Mouse (Mus musculus): ENCODE data around the gene Dmc1. TPM values are rescaled to one million over a fixed set of nuclear protein-coding genes. Genes with fewer than 3 reads are reported as not detected.

Gene Dmc1
- total RNA-seq, 2 experiments from 2014 or later = not detected

DNA sequence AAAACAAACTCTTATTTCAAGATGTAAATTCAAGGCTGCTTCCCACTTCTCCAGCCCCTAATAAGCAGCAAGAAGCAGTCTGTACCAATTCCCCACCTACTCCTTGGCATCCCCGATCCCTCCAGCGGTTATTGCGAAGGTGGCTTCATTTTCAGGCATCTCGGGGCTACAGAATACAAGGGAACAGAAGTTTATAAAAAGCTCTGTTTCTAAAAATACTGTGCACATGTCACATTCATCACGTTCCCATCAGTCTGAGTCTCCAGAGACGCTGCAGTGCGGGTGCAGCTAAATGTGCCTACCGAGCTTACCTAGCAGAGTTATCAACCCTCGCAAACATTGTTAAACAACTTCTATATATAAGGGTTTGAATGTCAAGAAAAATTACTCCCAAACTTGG lies 42.5 kb downstream of the Dmc1 start:
- peak in 1 of 2 experiments; percentile 8 for DNase-seq

DNA sequence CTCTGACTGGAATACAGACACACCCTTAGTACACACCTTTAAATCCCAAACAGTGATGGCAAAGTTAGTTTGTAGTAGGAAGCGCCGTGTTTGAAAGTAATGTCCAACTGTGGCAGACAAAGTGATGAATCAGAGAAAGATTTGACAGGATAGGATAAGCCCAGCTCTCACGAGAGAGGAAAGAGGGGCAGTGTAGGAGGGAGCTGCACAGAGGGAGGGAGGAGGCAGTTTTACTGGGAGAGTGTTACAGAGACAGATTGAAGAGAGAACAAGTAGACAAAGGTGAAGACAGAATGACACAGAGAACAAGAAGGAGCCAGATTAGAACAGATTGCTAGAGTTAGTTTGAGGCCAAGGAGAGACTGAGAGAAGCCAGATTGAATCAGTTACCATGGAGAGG lies 45.3 kb downstream of the Dmc1 start:
- no peak for DNase-seq

DNA sequence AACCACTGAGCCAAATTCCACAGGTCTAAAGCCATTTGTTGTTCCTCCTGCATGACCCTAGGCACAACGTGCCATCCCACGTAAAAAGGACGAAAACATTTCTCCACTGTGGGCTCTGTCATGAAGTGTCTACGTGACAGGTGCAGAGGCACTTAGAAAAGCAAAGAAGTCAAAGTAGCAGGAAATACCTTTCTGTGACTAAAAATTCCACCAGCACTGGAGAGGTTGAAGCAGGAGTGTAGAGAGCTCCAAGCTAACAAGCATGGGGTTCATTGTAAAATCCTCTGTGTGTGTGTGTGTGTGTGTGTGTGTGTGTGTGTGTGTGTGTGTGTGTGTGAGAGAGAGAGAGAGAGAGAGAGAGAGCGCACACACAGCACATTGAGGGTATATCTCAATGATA lies 52.3 kb downstream of the Dmc1 start:
- no peak for DNase-seq

DNA sequence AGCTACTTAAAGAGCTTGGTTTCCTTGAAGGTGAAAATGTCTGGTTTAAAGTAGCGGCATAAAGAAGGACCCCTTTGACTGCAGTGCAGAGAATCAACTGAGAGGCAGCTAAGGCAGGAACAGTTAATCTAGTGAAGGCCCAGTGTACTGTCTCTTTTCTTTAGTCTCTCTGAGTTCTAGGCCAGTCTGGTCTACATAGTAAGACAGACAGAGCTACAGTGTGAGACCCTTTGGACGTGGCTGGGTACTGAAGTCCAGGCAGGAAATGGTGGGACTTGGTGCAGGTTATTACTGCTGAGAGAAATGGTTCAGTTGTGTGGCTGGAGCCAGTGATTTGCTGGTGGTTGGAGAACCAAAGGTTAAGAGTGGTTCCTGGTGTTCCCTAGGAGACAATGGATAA lies 56.7 kb downstream of the Dmc1 start:
- no peak for DNase-seq

DNA sequence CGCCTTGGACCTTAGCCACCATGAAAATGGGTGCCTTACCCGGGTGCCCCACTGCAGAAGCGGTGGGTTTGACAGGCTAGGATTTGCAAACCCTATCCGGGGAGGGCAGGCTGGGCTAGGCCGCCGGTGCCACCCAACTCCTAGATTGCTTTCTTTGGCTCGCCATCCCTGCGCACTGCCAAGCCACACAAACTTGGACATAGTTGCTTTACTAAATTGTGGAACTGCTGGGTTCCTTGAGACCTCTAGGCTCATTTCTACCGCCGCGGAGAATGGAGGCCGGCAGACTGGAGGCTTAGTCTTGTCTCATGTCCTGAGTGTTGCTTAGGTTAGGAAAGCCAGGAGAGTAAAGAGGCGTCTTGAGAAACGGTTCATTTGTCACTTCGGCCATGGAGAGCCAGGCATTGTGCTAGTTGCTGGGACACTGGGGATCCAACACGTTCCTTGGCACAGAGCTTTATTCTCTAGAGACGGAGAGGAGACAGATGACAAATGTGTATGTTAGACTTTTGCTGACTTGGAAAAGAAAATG lies 57.6 kb downstream of the Dmc1 start:
- no peak for DNase-seq

DNA sequence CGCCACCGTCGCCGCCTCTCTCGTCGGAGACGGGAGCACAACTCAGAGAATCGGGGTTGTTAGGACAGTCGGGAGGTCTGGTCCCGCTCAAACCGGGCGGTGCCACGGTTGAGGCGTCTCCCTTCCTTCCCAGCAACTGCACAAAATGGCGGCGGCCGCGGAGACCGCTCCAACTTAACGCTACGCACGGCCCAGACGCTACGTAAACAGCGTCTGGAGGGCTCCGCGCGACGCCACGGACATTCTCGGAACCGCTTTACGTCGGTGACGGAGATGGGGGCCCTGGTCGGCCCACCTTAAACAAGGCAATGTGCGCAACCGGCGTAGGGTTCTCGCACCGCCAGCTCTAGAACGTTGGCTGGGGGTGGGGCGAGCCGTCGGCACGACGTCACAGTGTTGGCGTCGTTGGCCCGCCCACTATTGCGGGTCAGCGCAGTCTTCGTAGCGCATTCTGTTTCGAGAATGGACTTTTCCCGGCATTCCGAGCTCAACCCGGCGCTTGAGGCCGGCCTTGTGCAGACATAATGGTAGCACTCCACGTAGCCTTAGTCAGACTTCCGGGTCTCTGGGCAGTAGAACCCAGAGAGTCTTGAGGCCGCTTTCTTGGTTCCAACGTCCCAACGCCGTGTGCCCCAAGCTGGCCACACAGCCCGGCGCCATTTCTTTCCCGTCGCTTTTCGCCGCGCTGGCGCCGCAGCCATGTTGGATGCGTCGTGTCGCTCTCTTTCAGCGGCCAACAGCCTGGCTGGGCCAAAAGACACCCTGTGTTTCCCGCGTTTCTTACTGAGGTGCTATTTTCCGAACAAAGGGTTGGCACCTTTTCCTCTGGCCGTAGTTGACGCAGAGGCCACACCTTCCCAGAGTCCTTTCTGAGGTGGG lies 58.3 kb downstream of the Dmc1 start, which contains the start of gene Ddx17:
Gene Ddx17, minus strand, starts transcription at position 332 of the 879 bp plus-strand sequence.
- peak; percentile 97 to 99 for DNase-seq

DNA sequence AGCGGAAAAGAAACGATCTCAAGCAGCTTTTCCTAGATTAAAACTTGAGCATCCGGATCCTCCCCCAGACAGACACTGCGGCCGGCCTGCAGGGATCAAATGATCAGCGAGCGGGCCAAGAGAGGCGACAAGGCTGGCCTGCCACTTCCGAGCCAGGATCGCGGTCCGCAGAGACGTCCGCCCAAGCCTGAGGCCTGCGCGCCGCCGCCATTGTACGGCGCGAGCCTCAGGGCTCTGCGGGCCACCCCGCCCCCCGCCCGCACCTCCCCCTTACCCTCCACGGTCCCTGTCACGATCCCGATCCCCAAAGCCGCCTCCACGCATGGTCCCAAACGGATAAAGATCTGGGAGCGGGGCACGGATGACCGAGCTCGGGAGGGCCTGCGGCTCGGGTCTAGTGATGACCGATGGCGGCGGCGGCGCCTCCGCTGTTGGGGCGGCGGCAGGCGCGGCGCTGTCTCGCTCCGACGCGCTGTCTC lies 58.9 kb downstream of the Dmc1 start:
- peak; percentile 81 to 87 for DNase-seq

DNA sequence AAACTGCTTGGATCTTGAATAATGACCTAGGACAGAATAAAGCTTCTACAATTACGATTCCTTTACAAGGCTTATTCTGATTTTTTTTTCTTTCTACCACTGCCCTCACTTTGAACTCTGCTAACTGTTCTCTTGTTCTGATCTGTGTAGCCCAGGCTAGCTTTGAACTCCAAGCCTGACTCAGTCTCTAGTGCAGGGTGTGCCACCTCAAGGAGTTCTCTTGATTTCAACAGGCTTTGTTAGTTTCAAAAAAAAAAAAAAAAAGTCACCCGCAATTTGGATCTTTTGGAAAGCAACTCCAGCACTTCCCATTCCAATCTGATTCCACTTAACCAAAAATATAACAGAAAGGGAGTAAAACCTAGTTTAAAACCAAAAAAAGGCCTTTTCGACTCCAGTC lies 59.4 kb downstream of the Dmc1 start:
- no peak for DNase-seq

DNA sequence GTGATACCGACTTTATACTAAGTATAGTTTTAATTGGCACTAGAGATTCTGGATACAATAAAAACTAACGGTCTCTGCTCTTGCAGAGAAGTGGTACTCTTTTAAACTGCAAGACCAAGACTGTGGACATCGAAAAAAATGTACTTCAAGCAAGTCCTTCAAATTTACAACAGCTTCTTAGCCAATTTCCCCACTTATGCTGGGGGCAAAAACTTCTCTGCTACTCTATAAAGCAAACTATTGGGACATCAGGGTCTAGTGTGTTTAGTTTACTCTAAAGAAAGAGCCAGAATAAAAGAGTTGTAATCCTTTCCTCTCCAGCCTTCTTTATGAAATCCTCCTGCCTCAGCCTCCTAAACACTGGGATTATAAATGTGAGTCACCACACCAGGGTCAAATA lies 60.9 kb downstream of the Dmc1 start:
- no peak for DNase-seq

DNA sequence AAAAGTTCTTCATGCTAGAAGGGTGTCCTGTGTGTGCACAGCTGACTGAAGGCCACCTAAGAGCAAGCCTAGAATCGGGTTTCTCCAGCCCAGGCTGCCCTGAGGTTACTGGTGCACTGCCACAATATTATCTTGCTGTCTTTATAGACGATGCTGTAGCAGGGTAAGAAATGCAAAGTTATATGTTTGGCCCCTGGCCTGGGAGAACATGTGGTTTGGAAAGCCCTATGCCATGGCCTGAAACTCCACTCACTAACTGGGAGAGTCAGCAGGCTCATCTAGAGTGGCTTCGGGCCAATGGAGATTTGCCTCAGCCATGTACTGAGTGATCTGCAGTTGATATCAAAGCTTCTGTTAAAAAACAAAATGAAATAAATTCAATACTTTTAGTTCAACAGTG lies 71.1 kb downstream of the Dmc1 start:
- no peak for DNase-seq

DNA sequence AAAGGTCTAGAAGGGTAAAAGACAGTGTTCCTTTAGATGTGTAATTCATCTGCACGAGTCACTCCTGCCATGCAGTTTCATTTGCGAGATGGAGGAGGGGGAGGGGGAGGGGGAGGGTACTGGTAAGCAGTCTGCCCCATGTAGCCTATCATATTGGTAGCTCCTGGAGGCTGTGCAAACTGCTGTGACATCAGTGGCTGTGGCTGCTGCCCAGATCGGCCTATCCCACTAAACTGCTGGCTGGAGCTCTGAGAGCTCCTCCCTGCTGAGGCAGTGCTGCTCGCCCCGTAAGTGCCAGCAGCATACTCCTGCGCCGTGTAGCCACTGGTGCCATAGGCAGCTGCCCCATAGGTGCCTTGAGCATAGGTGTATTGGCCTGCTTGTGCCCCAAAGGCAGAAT lies 75.0 kb downstream of the Dmc1 start:
- no peak for DNase-seq

DNA sequence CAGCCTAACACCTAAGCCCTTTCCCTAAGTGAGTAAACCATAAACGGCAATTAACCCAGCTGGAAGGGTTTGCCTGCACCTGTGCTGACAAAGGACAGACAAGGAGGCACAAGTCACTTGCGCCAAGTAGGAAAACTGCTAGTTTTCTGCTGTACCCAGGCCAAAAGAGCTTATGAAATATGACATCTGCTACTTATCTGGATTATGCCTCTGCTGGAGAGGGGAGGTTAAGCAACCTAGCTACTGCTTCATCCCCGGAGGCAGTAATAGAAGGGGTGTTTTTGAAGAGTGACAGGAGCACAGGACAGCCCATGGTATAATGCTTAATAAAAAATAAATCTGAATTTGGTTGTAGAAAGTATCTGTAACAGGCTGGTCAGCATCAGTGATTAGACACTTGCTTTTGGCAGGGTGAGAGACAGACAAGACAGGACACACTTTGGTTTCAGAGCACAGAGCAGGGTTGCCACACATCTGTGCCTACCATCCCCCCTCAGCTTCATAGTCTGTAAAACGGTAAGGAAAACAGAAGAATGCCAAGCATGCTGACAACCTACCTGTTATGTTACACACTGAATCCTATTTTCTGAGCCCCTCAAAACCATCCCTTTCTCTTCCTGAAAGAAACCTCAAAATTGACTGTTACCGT lies 76.8 kb downstream of the Dmc1 start:
- DNase-seq = peak; percentile 36 to 37

DNA sequence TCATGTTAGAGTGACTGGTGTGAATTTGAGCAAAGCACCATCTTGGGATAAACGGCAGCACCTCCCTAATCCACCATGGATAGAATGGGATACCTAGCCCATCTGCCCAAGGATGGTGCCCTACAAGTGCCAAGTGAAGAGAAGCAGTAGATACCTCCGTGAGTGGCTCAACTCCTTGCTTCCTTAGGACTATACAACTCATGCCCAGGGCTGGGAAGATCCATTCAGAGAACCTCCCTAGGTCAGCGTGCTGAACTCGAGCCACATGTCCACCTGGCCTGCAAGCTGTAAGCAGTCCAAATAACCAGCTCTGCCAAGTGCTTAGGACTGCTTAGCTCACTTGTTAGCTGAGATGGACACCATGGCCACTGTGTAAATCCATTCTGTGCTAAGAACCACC lies 77.7 kb downstream of the Dmc1 start:
- DNase-seq = peak; percentile 25 to 44

DNA sequence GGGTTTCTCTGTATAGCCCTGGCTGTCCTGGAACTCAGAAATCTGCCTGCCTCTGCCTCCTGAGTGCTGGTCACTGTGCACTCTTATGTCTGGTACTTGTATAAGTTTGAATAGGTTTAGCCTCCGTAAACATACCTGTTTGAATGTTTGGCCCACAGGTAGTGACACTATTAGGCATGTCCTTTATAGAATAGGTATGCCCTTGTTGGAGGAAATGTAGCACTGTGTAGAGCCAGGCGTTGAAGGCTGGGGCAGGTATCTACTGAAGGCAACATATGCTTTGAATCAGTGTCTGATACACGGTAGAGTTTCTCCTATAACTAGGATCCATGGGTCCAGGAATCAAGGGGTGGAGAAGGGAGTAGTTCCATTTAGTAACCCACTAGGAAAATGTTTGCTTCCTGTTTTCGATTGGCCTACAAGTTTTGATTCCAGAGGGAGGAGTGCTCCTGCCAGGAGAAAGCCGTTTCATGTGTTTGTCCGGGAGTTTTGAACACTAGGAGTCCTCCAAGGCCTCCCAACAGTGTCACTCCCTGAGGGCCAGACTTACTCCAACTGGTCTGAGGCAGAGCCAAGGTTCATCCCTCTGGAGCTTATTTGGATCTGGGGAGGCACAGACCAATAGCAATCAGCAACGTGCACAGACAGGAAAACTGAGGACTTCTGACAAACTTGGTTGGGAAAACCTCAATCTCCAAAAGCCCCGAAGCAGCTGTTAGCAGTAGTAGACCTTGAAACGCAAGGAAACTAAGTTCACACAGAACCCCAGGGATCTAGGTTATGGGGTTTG lies 78.7 kb downstream of the Dmc1 start:
- DNase-seq = peak; percentile 71 to 78

DNA sequence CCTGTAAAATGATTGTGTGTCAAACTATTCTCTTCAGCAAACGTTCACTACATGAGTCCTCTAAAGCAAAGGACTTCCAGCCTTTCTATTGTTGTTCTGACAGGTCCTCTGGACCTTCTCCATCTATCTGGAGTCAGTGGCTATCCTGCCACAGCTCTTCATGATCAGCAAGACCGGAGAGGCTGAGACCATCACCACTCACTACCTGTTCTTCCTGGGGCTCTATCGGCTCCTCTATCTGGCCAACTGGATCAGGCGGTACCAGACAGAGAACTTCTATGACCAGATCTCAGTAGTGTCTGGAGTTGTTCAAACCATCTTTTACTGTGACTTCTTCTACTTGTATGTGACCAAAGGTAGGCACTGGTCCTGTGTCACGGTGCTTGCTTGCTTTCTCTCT lies 79.3 kb downstream of the Dmc1 start:
- DNase-seq = no peak

DNA sequence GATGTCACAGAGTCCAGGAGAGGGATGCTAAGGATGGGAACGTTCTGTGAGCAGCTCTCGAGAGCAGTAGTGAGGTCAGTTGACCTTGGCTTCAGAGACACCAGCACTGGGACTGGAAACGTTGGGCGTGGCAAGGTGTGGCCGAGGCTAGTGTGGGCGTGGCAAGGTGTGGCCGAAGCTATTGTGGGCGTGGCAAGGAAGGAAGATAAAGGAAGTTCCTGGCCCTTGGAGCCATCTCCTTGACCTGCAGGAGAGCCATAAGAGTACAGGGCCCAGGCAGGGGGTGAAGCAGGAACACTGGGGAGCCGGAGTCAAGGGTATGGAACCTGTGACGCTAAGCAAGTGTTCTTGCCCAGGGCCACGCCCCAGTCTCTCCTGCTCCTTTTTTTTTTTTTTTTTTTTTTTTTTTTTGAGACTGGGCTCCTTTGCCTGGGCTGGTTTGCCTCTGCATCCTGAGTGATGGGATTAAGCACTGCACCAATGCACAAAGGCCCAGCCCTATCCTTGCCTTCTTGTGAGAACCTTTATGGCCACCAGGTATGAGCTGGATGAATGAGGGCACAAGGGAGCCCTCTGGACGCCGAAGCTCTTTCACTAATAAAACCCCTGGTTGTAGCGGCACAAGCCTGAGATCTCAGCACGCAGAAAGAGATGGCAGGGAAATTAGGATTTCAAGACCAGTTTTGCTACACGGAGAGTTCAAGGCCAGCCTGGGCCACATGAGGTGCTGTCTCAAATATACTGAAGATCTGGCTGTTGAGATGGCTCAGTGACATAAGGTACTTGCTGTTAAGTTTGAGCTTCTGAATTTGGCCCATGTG lies 85.3 kb downstream of the Dmc1 start:
- no peak for DNase-seq

DNA sequence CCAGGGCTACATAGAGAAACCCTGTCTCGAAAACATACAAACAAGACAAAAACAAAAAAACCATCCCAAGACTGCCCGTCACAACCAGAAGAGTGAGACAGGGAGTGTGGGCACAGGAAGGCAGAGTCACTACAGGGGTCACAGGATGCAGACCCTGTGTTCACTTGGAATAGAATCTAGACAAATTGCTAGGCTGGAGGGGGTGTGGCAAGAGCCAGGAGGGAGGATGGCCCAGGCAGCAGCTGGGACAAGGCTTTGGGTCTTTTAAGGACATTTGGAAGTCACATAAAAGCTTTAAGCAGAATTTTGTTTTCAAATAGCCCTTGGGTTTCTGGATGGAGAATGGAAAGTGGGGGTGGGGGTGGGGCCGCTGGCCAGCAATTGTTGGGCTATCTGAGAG lies 86.3 kb downstream of the Dmc1 start:
- no peak for DNase-seq

DNA sequence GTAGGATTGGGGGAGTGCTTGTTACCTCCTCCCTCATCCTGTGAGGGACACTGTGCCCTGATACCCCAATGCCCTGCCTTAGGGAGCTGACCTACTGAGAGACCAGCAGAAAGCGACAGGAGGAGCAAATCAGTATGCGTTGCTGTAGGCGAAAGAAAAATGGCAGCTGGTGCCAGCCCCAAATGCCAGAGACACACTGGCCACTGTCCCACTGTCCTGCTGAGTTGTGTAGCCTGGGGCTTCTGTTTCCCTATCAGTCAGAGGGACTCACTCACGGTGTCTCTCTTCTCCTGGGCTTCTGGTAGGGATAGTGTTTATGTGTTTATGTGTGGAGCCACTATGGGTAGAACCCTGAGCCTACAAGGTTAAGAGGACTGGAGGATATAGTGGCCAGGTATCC lies 87.2 kb downstream of the Dmc1 start:
- no peak for DNase-seq

DNA sequence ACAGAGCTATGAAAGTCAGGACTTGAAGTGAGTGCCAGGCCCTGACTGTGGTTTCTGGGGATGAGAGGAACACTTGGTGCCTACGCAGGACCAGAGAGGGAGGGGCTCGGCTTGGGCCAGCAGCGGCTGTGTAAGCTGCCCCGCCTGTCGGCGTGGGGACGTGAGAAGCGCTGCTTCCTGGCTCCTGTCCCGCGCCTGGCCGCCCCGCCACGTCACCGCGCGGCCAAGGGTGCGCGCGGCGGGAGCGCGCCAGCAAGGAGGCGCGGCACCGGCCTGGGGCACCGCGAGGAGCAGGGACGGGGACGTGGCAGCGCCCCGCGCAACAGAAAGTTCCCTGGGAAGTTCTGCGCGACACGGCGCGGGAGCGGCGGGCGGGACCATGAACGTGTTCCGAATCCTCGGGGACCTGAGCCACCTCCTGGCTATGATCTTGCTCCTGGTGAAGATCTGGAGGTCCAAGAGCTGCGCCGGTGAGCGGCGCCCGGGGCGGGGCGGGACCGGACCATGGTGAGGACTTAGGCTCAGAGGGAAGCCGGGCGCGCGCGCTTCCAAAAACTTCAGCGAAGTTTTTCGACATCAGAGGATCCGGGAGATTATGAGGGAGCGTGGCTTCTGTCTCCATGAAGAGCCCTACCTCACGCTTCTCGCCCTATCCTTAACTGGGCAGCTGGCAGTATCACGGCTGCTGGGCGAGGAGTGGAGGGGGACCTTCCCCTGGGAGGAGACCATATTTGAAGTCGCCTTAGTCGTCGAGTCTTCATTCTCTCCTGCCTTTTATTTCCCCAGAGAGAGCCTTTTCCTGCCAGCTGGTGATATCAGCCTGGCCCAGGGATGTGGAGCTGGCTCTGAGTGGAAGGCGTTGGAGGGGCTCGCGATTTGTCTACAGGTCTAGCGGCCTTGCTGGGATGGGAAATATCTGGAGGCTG lies 88.5 kb downstream of the Dmc1 start, which contains the start of gene Kdelr3:
Gene Kdelr3, plus strand, starts transcription at position 241 of the 926 bp plus-strand sequence.
- peak; percentile 83 to 88 for DNase-seq

DNA sequence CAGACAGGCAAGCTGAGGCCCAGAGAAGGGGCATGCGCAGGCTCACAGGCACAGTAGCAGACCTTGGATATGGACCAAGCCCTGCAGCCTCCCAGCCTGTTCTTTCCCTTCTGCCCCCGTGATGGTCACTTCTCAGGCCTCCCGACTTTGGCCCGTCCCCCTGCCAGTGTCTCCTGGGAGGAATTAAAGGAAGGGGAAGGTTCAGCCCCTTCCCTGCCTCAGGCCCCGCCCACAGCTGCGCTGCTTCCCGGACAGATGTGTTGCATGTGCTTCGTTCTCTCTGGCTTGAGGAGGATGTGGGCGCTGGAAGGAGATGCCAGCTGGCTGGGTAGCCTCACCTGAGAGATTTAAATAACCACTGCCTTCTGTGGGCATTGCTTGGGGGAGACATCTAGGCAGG lies 91.0 kb downstream of the Dmc1 start:
- peak; percentile 43 to 53 for DNase-seq
